Mouse (Mus musculus): ENCODE results near the gene Specc1. TPM values are rescaled to one million over a fixed set of nuclear protein-coding genes. Genes with fewer than 3 reads are reported as not detected.
A peak's percentile ranks its signal among the peaks of the same experiment; 100 is the strongest.

The Specc1 gene
- polyA plus RNA-seq, 1 experiment from 2014 or later = 15.3 TPM

- Histone ChIP-seq H3K4me3 (no peak overlapping the region), H3K9me3 (no peaks in the 10 kb centered on the region), H3K27me3 (replicated peaks; ENCODE audit: low read depth, poor library complexity, severe bottlenecking) (no peaks in the 10 kb centered on the region), H3K4me1 (peaks cover 4% of the 10 kb centered on the region; the same call in 1 of the 2 replicates), H3K36me3 (replicated peaks) (peaks cover 15% of the 10 kb centered on the region; the same call in 1 of the 2 replicates), H3K27ac (replicated peaks) (no peak overlapping the region)
- 89% methylated on average over 5 of the region's 5 CpGs for WGBS
- DNase-seq (ENCODE audit: low spot score) = no peak
These were observed 266.9 kb downstream of the Specc1 start for GRCm38 (mm10) chr11:62223416-62223815.

- Histone ChIP-seq H3K9me3 (no peaks in the 10 kb centered on the region), H3K27ac (replicated peaks) (no peak overlapping the region), H3K4me3 (no peak overlapping the region), H3K4me1 (peaks cover 4% of the 10 kb centered on the region; the same call in 1 of the 2 replicates), H3K36me3 (replicated peaks) (peaks cover 15% of the 10 kb centered on the region; the same call in 1 of the 2 replicates), H3K27me3 (replicated peaks; ENCODE audit: low read depth, poor library complexity, severe bottlenecking) (no peaks in the 10 kb centered on the region)
- no peak for DNase-seq (ENCODE audit: low spot score)
- 96% methylated on average over 7 of the region's 7 CpGs for WGBS
These were observed 267.4 kb downstream of the Specc1 start for GRCm38 (mm10) chr11:62223962-62224361.

GRCm38 (mm10) chr11:62224797-62225196 lies 268.2 kb downstream of the Specc1 start:
- Histone ChIP-seq H3K9me3 (no peaks in the 10 kb centered on the region), H3K4me1 (peaks cover 4% of the 10 kb centered on the region; the same call in 1 of the 2 replicates)

GRCm38 (mm10) chr11:62240631-62241261 lies 284.2 kb downstream of the Specc1 start:
- Histone ChIP-seq H3K27ac (replicated peaks) (no peak overlapping the region), H3K4me3 (no peak overlapping the region), H3K9me3 (peaks cover 6% of the 10 kb centered on the region; the same call in 1 of the 2 replicates), H3K27me3 (replicated peaks; ENCODE audit: low read depth, poor library complexity, severe bottlenecking) (no peaks in the 10 kb centered on the region), H3K36me3 (replicated peaks) (no peaks in the 10 kb centered on the region), H3K4me1 (peaks cover 9% of the 10 kb centered on the region)
- no peak for DNase-seq (ENCODE audit: low spot score)
- 74% methylated on average over 12 of the region's 12 CpGs for WGBS

More at GRCm38 (mm10) chr11:62224797-62225196, 268.2 kb downstream of the Specc1 start:
- no peak overlapping the region for H3K4me3 ChIP-seq
- no peak overlapping the region for H3K27ac ChIP-seq (replicated peaks)
- peaks cover 8% of the 10 kb centered on the region; the same call in 1 of the 2 replicates for H3K36me3 ChIP-seq (replicated peaks)
- H3K27me3 ChIP-seq (replicated peaks; ENCODE audit: low read depth, poor library complexity, severe bottlenecking) = no peaks in the 10 kb centered on the region
- 85% methylated on average over 4 of the region's 4 CpGs for WGBS
- DNase-seq (ENCODE audit: low spot score) = no peak

- Histone ChIP-seq H3K9me3 (peaks cover 8% of the 10 kb centered on the region; the same call in 1 of the 2 replicates), H3K27ac (replicated peaks) (no peak overlapping the region), H3K27me3 (replicated peaks; ENCODE audit: low read depth, poor library complexity, severe bottlenecking) (peaks cover 7% of the 10 kb centered on the region), H3K4me3 (no peak overlapping the region), H3K4me1 (peaks cover 16% of the 10 kb centered on the region), H3K36me3 (replicated peaks) (no peaks in the 10 kb centered on the region)
- 91% methylated on average over 8 of the region's 8 CpGs for WGBS
- no peak for DNase-seq (ENCODE audit: low spot score)
These were observed 287.3 kb downstream of the Specc1 start for GRCm38 (mm10) chr11:62243871-62244270.

- peaks cover 8% of the 10 kb centered on the region; the same call in 1 of the 2 replicates for H3K9me3 ChIP-seq
- no peak for DNase-seq (ENCODE audit: low spot score)
- 90% methylated on average over 4 of the region's 4 CpGs for WGBS
These were observed 287.9 kb downstream of the Specc1 start for GRCm38 (mm10) chr11:62244471-62244870.

GRCm38 (mm10) chr11:62247759-62248400 lies 291.3 kb downstream of the Specc1 start:
- DNase-seq (ENCODE audit: low spot score) = no peak
- WGBS = 39% methylated on average over 18 of the region's 18 CpGs

More at GRCm38 (mm10) chr11:62244471-62244870, 287.9 kb downstream of the Specc1 start:
- H3K4me3 ChIP-seq = no peak overlapping the region
- peaks cover 13% of the 10 kb centered on the region for H3K27me3 ChIP-seq (replicated peaks; ENCODE audit: low read depth, poor library complexity, severe bottlenecking)
- H3K4me1 ChIP-seq = peaks cover 22% of the 10 kb centered on the region
- no peaks in the 10 kb centered on the region for H3K36me3 ChIP-seq (replicated peaks)
- H3K27ac ChIP-seq (replicated peaks) = no peak overlapping the region

GRCm38 (mm10) chr11:62248401-62249244 lies 292.1 kb downstream of the Specc1 start, which contains the start of gene Adora2b:
TSS of gene Adora2b (plus strand) at chr11:62248984.
- peaks cover 8% of the 10 kb centered on the region; the same call in 1 of the 2 replicates for H3K9me3 ChIP-seq
- H3K4me3 ChIP-seq = peak within 1 kb of the TSS; percentile 79
- peaks cover 52% of the 10 kb centered on the region for H3K4me1 ChIP-seq
- no peaks in the 10 kb centered on the region for H3K36me3 ChIP-seq (replicated peaks)
- DNase-seq (ENCODE audit: low spot score) = peak; percentile 94
- H3K27ac ChIP-seq (replicated peaks) = peak within 1 kb of the TSS; percentile 83
- under 1% methylated on average over 69 of the region's 69 CpGs for WGBS
- peaks cover 48% of the 10 kb centered on the region for H3K27me3 ChIP-seq (replicated peaks; ENCODE audit: low read depth, poor library complexity, severe bottlenecking)

More at GRCm38 (mm10) chr11:62247759-62248400, 291.3 kb downstream of the Specc1 start:
- peaks cover 8% of the 10 kb centered on the region; the same call in 1 of the 2 replicates for H3K9me3 ChIP-seq
- peak overlapping the region; percentile 83 for H3K27ac ChIP-seq (replicated peaks)
- peak overlapping the region; percentile 79 for H3K4me3 ChIP-seq
- H3K4me1 ChIP-seq = peaks cover 46% of the 10 kb centered on the region
- H3K27me3 ChIP-seq (replicated peaks; ENCODE audit: low read depth, poor library complexity, severe bottlenecking) = peaks cover 47% of the 10 kb centered on the region
- H3K36me3 ChIP-seq (replicated peaks) = no peaks in the 10 kb centered on the region

- H3K27ac ChIP-seq (replicated peaks) = peak overlapping the region; percentile 83
- H3K27me3 ChIP-seq (replicated peaks; ENCODE audit: low read depth, poor library complexity, severe bottlenecking) = peaks cover 48% of the 10 kb centered on the region
- H3K9me3 ChIP-seq = peaks cover 8% of the 10 kb centered on the region; the same call in 1 of the 2 replicates
- 2% methylated on average over 35 of the region's 35 CpGs for WGBS
- peaks cover 54% of the 10 kb centered on the region for H3K4me1 ChIP-seq
- H3K4me3 ChIP-seq = peak overlapping the region; percentile 79
- H3K36me3 ChIP-seq (replicated peaks) = no peaks in the 10 kb centered on the region
- DNase-seq (ENCODE audit: low spot score) = peak; percentile 42
These were observed 292.9 kb downstream of the Specc1 start for GRCm38 (mm10) chr11:62249266-62250037.

- Histone ChIP-seq H3K4me3 (peak overlapping the region; percentile 42), H3K27ac (replicated peaks) (peak overlapping the region; percentile 84), H3K36me3 (replicated peaks) (no peaks in the 10 kb centered on the region), H3K9me3 (no peaks in the 10 kb centered on the region; the same call in 1 of the 2 replicates), H3K4me1 (peaks cover 54% of the 10 kb centered on the region), H3K27me3 (replicated peaks; ENCODE audit: low read depth, poor library complexity, severe bottlenecking) (peaks cover 48% of the 10 kb centered on the region)
- WGBS = 40% methylated on average over 11 of the region's 11 CpGs
- DNase-seq (ENCODE audit: low spot score) = peak; percentile 73
These were observed 294.5 kb downstream of the Specc1 start for GRCm38 (mm10) chr11:62251047-62251446.

- WGBS = 89% methylated on average over 5 of the region's 5 CpGs
- Histone ChIP-seq H3K27me3 (replicated peaks; ENCODE audit: low read depth, poor library complexity, severe bottlenecking) (peaks cover 41% of the 10 kb centered on the region), H3K4me3 (no peak overlapping the region), H3K9me3 (no peaks in the 10 kb centered on the region), H3K36me3 (replicated peaks) (no peaks in the 10 kb centered on the region), H3K4me1 (peaks cover 63% of the 10 kb centered on the region), H3K27ac (replicated peaks) (peak overlapping the region; percentile 36; the same call in 1 of the 2 replicates)
- no peak for DNase-seq (ENCODE audit: low spot score)
These were observed 296.8 kb downstream of the Specc1 start for GRCm38 (mm10) chr11:62253380-62253779.
